Mouse (Mus musculus): Measurements from ENCODE around the gene Chrdl2.

- TF ChIP-seq CTCF (IDR thresholded peaks at IDR 0.05; ENCODE audit: control insufficient read depth, insufficient read depth, low read length) (no peak), POLR2A (IDR thresholded peaks at IDR 0.05; ENCODE audit: borderline replicate concordance, control insufficient read depth, low read depth, low read length) (no peak)
These were observed 27.9 kb upstream of the Chrdl2 start for GRCm38 (mm10) chr7:99978041-99978440.
